Mouse (Mus musculus) right cerebral cortex, postnatal 10 days (tissue): ENCODE results near the gene Vps52.

ENCODE experiments used
- DNase-seq, 2 experiments: peaks; one replicate each; pipeline ENCODE4 v3.0.0; 2021; ENCODE audit warnings: low spot score in 2 of 2

The Vps52 gene

GRCm38 (mm10) chr17:33920282-33921097 lies 35.1 kb upstream of the Vps52 start:
- DNase-seq, result peak; percentile 88 to 92

- DNase-seq, result no peak
Observed at GRCm38 (mm10) chr17:33921361-33921760, 34.3 kb upstream of the Vps52 start.

GRCm38 (mm10) chr17:33924577-33925283 lies 30.9 kb upstream of the Vps52 start:
- no peak for DNase-seq

- DNase-seq, result no peak
Observed at GRCm38 (mm10) chr17:33925406-33926116, 30.1 kb upstream of the Vps52 start.

- DNase-seq, result no peak
Observed at GRCm38 (mm10) chr17:33926207-33926932, 29.2 kb upstream of the Vps52 start.

- no peak for DNase-seq
Observed at GRCm38 (mm10) chr17:33928251-33928947, 27.2 kb upstream of the Vps52 start.

- DNase-seq, result peak; percentile 95 to 96
Observed at GRCm38 (mm10) chr17:33929371-33930279, 26.0 kb upstream of the Vps52 start, which contains the start of gene Rgl2. Rgl2 (plus strand) TSS chr17:33929543.

GRCm38 (mm10) chr17:33930280-33931158 lies 25.1 kb upstream of the Vps52 start:
- DNase-seq, result peak; percentile 78 to 79

GRCm38 (mm10) chr17:33931159-33931866 lies 24.3 kb upstream of the Vps52 start:
- peak in 1 of 2 experiments; percentile 58 for DNase-seq

- DNase-seq, result peak in 1 of 2 experiments; percentile 38
Observed at GRCm38 (mm10) chr17:33931947-33932346, 23.7 kb upstream of the Vps52 start.

- peak in 1 of 2 experiments; percentile 45 for DNase-seq
Observed at GRCm38 (mm10) chr17:33932448-33932847, 23.2 kb upstream of the Vps52 start.

GRCm38 (mm10) chr17:33932970-33933369 lies 22.6 kb upstream of the Vps52 start:
- peak in 1 of 2 experiments; percentile 41 for DNase-seq

- no peak for DNase-seq
Observed at GRCm38 (mm10) chr17:33935422-33936055, 20.1 kb upstream of the Vps52 start.

- no peak for DNase-seq
Observed at GRCm38 (mm10) chr17:33936993-33937392, 18.6 kb upstream of the Vps52 start.

- DNase-seq, result no peak
Observed at GRCm38 (mm10) chr17:33938783-33939182, 16.8 kb upstream of the Vps52 start.

- DNase-seq, result peak; percentile 90 to 93
Observed at GRCm38 (mm10) chr17:33940206-33940805, 15.3 kb upstream of the Vps52 start, which contains the start of the genes Pfdn6 and Wdr46. Pfdn6 (minus strand) TSS chr17:33940343. Wdr46 (plus strand) TSS chr17:33940660.

GRCm38 (mm10) chr17:33940981-33941380 lies 14.6 kb upstream of the Vps52 start:
- DNase-seq, result no peak
